In the genomic region with DNA sequence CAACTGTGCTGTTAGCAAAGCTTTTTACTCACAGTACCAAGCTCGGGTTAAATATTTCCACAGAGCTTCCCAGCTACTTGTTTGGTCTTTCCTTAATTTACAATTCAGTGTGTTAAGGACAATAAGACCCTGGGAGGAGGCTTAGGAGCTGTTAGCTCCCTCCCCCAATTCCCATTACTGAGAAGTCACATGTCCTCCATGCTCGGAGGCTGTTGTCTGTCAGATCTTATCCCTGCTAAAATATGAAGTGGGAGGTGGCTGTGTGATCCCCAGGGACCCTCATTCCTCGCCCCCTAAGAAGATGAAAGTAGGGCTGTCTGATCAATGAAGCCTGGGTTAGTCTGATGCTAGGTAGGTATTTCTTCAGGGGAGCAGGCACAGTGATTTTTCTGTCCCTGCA, we compare ENCODE assay signal across 13 mouse cellular contexts.
DNase-seq lines count a peak whose midpoint lies in the region; ATAC-seq lines count a peak whose summit lies in the region.
"Had no signal": no experiment of that assay in that cellular context is flagged by ENCODE, and none has a peak within 500 bp of the region (broad histone marks: within the 10 kb centered on the region; RNA-seq: fewer than 3 reads in every experiment).

No protein-coding gene starts in this region.

- no peak overlapping the region for H3K9ac ChIP-seq in forebrain, embryonic 13.5 days
- H3K9ac ChIP-seq in forebrain, embryonic 12.5 days, result no peak overlapping the region
- H3K9ac ChIP-seq in midbrain, embryonic 11.5 days (ENCODE audit: low read length), result no peak overlapping the region
- no peak overlapping the region for H3K9ac ChIP-seq in neural tube, embryonic 14.5 days (replicated peaks; ENCODE audit: low read depth, low read length)
- H3K9ac ChIP-seq in kidney, embryonic 15.5 days, result no peak overlapping the region
- H3K9ac ChIP-seq: limb, embryonic 15.5 days had no signal

- no peak overlapping the region for H3K4me3 ChIP-seq in forebrain, embryonic 13.5 days
- no peak overlapping the region for H3K4me3 ChIP-seq in forebrain, embryonic 12.5 days (replicated peaks)
- H3K4me3 ChIP-seq in midbrain, embryonic 11.5 days (ENCODE audit: low read depth, low read length), result no peak overlapping the region
- H3K4me3 ChIP-seq in neural tube, embryonic 14.5 days (ENCODE audit: low read depth, low read length), result no peak overlapping the region
- no peak overlapping the region for H3K4me3 ChIP-seq in kidney, embryonic 15.5 days (replicated peaks)
- H3K4me3 ChIP-seq: embryonic facial prominence, embryonic 10.5 days; layer of hippocampus, adult 2 months; limb, embryonic 15.5 days had no signal

- 0 out of 2 replicates have a peak, but pooled peaks have one; percentile 21 for ATAC-seq in forebrain, embryonic 13.5 days
- ATAC-seq in forebrain, embryonic 12.5 days (ENCODE audit: low FRiP score), result no peak
- no peak for ATAC-seq in midbrain, embryonic 11.5 days (ENCODE audit: low FRiP score)
- peak; percentile 58; the same call in 1 of the 2 replicates for ATAC-seq in neural tube, embryonic 14.5 days (ENCODE audit: low read depth)
- no peak for ATAC-seq in kidney, embryonic 15.5 days (replicated peaks; ENCODE audit: low FRiP score)

- H3K36me3 ChIP-seq in forebrain, embryonic 13.5 days (ENCODE audit: poor library complexity, severe bottlenecking), result no peaks in the 10 kb centered on the region
- no peaks in the 10 kb centered on the region for H3K36me3 ChIP-seq in forebrain, embryonic 12.5 days (replicated peaks)
- no peaks in the 10 kb centered on the region for H3K36me3 ChIP-seq in midbrain, embryonic 11.5 days (ENCODE audit: control insufficient read depth, insufficient read depth, low read length)
- no peaks in the 10 kb centered on the region for H3K36me3 ChIP-seq in neural tube, embryonic 14.5 days (ENCODE audit: control insufficient read depth, insufficient read depth, low read length)
- no peaks in the 10 kb centered on the region for H3K36me3 ChIP-seq in kidney, embryonic 15.5 days
- H3K36me3 ChIP-seq: embryonic facial prominence, embryonic 10.5 days; G1E; limb, embryonic 15.5 days had no signal

- no peak overlapping the region for H3K4me2 ChIP-seq in forebrain, embryonic 13.5 days
- H3K4me2 ChIP-seq in forebrain, embryonic 12.5 days, result no peak overlapping the region
- H3K4me2 ChIP-seq in midbrain, embryonic 11.5 days, result no peak overlapping the region
- H3K4me2 ChIP-seq in neural tube, embryonic 14.5 days (ENCODE audit: low read depth, low read length), result no peak overlapping the region
- no peak overlapping the region for H3K4me2 ChIP-seq in kidney, embryonic 15.5 days
- H3K4me2 ChIP-seq: heart, embryonic 11.5 days; limb, embryonic 15.5 days had no signal

- no peak overlapping the region for H3K27ac ChIP-seq in forebrain, embryonic 13.5 days
- no peak overlapping the region for H3K27ac ChIP-seq in forebrain, embryonic 12.5 days
- H3K27ac ChIP-seq in midbrain, embryonic 11.5 days (ENCODE audit: low read depth, low read length), result no peak overlapping the region
- H3K27ac ChIP-seq in neural tube, embryonic 14.5 days (ENCODE audit: low read depth, low read length), result no peak overlapping the region
- H3K27ac ChIP-seq in kidney, embryonic 15.5 days, result no peak overlapping the region
- H3K27ac ChIP-seq: embryonic facial prominence, embryonic 10.5 days; layer of hippocampus, adult 2 months; limb, embryonic 15.5 days had no signal

- no peaks in the 10 kb centered on the region for H3K27me3 ChIP-seq in forebrain, embryonic 13.5 days
- no peaks in the 10 kb centered on the region for H3K27me3 ChIP-seq in forebrain, embryonic 12.5 days
- H3K27me3 ChIP-seq in midbrain, embryonic 11.5 days (ENCODE audit: control insufficient read depth, insufficient read depth, low read length), result no peaks in the 10 kb centered on the region
- H3K27me3 ChIP-seq in neural tube, embryonic 14.5 days (ENCODE audit: control insufficient read depth, insufficient read depth, low read length), result no peaks in the 10 kb centered on the region
- no peaks in the 10 kb centered on the region for H3K27me3 ChIP-seq in kidney, embryonic 15.5 days
- H3K27me3 ChIP-seq: limb, embryonic 15.5 days had no signal

- WGBS in forebrain, embryonic 13.5 days, result 17% methylated on average over 3 of the region's 3 CpGs
- 25% methylated on average over 3 of the region's 3 CpGs for WGBS in forebrain, embryonic 12.5 days
- WGBS in midbrain, embryonic 11.5 days, result 19% methylated on average over 3 of the region's 3 CpGs
- WGBS in neural tube, embryonic 14.5 days, result 11% methylated on average over 3 of the region's 3 CpGs
- WGBS in kidney, embryonic 15.5 days, result 21% methylated on average over 3 of the region's 3 CpGs

- peaks cover 4% of the 10 kb centered on the region; the same call in 1 of the 2 replicates for H3K4me1 ChIP-seq in forebrain, embryonic 13.5 days
- peaks cover 5% of the 10 kb centered on the region; the same call in 1 of the 2 replicates for H3K4me1 ChIP-seq in forebrain, embryonic 12.5 days
- H3K4me1 ChIP-seq in midbrain, embryonic 11.5 days (ENCODE audit: control insufficient read depth, insufficient read depth, low read length), result 0 out of 2 replicates have a peak, but pooled peaks cover 2% of the 10 kb centered on the region
- peaks cover 2% of the 10 kb centered on the region; the same call in 1 of the 2 replicates for H3K4me1 ChIP-seq in neural tube, embryonic 14.5 days (ENCODE audit: control insufficient read depth, insufficient read depth, low read length)
- peaks cover 8% of the 10 kb centered on the region; the same call in 1 of the 2 replicates for H3K4me1 ChIP-seq in kidney, embryonic 15.5 days
- H3K4me1 ChIP-seq: limb, embryonic 15.5 days had no signal

- no peaks in the 10 kb centered on the region for H3K9me3 ChIP-seq in forebrain, embryonic 13.5 days (replicated peaks)
- H3K9me3 ChIP-seq in forebrain, embryonic 12.5 days, result no peaks in the 10 kb centered on the region
- no peaks in the 10 kb centered on the region for H3K9me3 ChIP-seq in midbrain, embryonic 11.5 days (ENCODE audit: control insufficient read depth, low read length)
- no peaks in the 10 kb centered on the region for H3K9me3 ChIP-seq in neural tube, embryonic 14.5 days (ENCODE audit: control insufficient read depth, low read length)
- no peaks in the 10 kb centered on the region for H3K9me3 ChIP-seq in kidney, embryonic 15.5 days (replicated peaks)
- H3K9me3 ChIP-seq: embryonic facial prominence, embryonic 10.5 days; G1E; limb, embryonic 15.5 days had no signal

- peak; percentile 12 for DNase-seq in ES-CJ7 (ENCODE audit: low read depth, low spot score)
- DNase-seq in midbrain, embryonic 11.5 days (ENCODE audit: low spot score, missing footprints), result peak; percentile 28
- no peak for DNase-seq in left cerebral cortex, postnatal 14 days (ENCODE audit: low spot score in 2 of 2)
- DNase-seq in cerebellum, postnatal 36 days, result no peak

- intact Hi-C loops in left cerebral cortex, postnatal 14 days (cut with DNase I), result no loop called here

Comparison
In these comparisons a context has a peak if more than half of its experiments do, and no peak if none do; other contexts are left out.
1. ATAC-seq: peak in forebrain, embryonic 13.5 days (single experiment) and neural tube, embryonic 14.5 days (single experiment); none in forebrain, embryonic 12.5 days (single experiment), midbrain, embryonic 11.5 days (single experiment) and kidney, embryonic 15.5 days (single experiment).
2. DNase-seq: peak in ES-CJ7 (single experiment) and midbrain, embryonic 11.5 days (single experiment); none in left cerebral cortex, postnatal 14 days (0 of 2) and cerebellum, postnatal 36 days (0 of 2).